Mouse (Mus musculus) embryonic facial prominence, embryonic 10.5 days (tissue): ENCODE measurements around the gene Ckap4. TPM values are rescaled to one million over a fixed set of nuclear protein-coding genes. Genes with fewer than 3 reads are reported as not detected.
A peak's percentile ranks its signal among the peaks of the same experiment; 100 is the strongest.

Experiments used
- DNase-seq: peaks from one replicate; pipeline ENCODE4 v3.0.0-alpha.2; 2017; ENCODE audit warnings: low spot score
- H3K27ac ChIP-seq: fragments of 300-500 bp; sonication (generic); replicated peaks from 2 replicates; pipeline ENCODE4 v1.5.1; 2016; ENCODE audit warnings: mild to moderate bottlenecking
- H3K27me3 ChIP-seq: fragments of 300-500 bp; sonication (generic); replicated peaks from 2 replicates; pipeline ENCODE4 v1.6.1; 2016; ENCODE audit warnings: low read depth, mild to moderate bottlenecking; ENCODE audit not compliant: poor library complexity, severe bottlenecking
- H3K36me3 ChIP-seq: fragments of 300-500 bp; sonication (generic); replicated peaks from 2 replicates; pipeline ENCODE4 v1.6.1; 2016; ENCODE audit warnings: mild to moderate bottlenecking, moderate library complexity
- H3K4me1 ChIP-seq: fragments of 300-500 bp; sonication (generic); 2 replicates; pipeline ENCODE4 v1.6.1; 2016
- H3K4me3 ChIP-seq: fragments of 300-500 bp; sonication (generic); 2 replicates; pipeline ENCODE4 v1.5.1; 2016; ENCODE audit warnings: mild to moderate bottlenecking, moderate library complexity
- H3K9me3 ChIP-seq: fragments of 300-500 bp; sonication (generic); 2 replicates; pipeline ENCODE4 v1.6.1; 2016; ENCODE audit warnings: mild to moderate bottlenecking
- WGBS: fragments of 180-500 bp; shearing (Covaris S2); methylation state at CpG from one replicate; pipeline ENCODE4 v1.1.7; 2016; 5-methylcytosine and 5-hydroxymethylcytosine counted together
- polyA plus RNA-seq: library from polyadenylated mRNA; unstranded; fragments of >200 nt; fragmentation: Nextera tagmentation; extraction: Ambion mirVana; gene quantifications from 2 replicates; pipeline ENCODE4 v1.2.1, GENCODE M21; 2016

The Ckap4 gene
- polyA plus RNA-seq, result 61.2 and 61.5 TPM in 2 replicates

GRCm38 (mm10) chr10:84533912-84534671 is at the start of gene Ckap4:
TSS of gene Ckap4 (minus strand) at chr10:84534062.
- no peaks in the 10 kb centered on the region for H3K27me3 ChIP-seq
- DNase-seq, result peak; percentile 88
- H3K36me3 ChIP-seq, result peaks cover 30% of the 10 kb centered on the region
- under 1% methylated on average over 63 of the region's 64 CpGs for WGBS
- no peaks in the 10 kb centered on the region for H3K9me3 ChIP-seq
- peaks cover 43% of the 10 kb centered on the region for H3K4me1 ChIP-seq
- peak within 1 kb of the TSS; percentile 99 for H3K27ac ChIP-seq
- H3K4me3 ChIP-seq, result peak within 1 kb of the TSS; percentile 95

GRCm38 (mm10) chr10:84582236-84582635 is 48.4 kb upstream of the Ckap4 start:
- Histone ChIP-seq H3K4me1 (peaks cover 14% of the 10 kb centered on the region), H3K27me3 (peaks cover 19% of the 10 kb centered on the region), H3K36me3 (no peaks in the 10 kb centered on the region), H3K9me3 (no peaks in the 10 kb centered on the region), H3K4me3 (no peak overlapping the region), H3K27ac (no peak overlapping the region)
- 85% methylated on average over 7 of the region's 7 CpGs for WGBS
- DNase-seq, result no peak

DNA sequence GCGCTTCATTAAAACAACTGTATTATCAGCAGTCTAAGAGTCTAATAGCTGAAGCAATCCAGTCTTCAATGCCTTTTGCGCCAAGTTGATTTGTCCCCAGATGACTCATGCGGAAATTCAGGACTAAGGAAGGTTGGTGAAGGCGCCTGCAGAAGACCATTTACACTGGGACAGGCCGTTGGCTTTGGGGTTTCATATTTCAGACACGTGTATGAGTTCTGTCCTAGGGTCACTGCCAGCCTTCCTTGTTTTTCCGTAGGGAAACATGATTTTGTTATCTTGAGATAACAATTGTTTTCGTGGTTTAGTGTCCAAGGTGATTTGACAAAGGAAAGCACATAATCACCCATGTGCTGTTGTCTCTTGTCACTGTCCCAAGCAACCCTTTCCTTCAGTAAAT is 47.3 kb upstream of the Ckap4 start:
- Histone ChIP-seq H3K27ac (no peak overlapping the region), H3K4me3 (no peak overlapping the region), H3K4me1 (peaks cover 18% of the 10 kb centered on the region), H3K27me3 (peaks cover 19% of the 10 kb centered on the region), H3K9me3 (no peaks in the 10 kb centered on the region), H3K36me3 (no peaks in the 10 kb centered on the region)
- no peak for DNase-seq
- WGBS, result 71% methylated on average over 8 of the region's 8 CpGs

- Histone ChIP-seq H3K27ac (no peak overlapping the region), H3K4me1 (peaks cover 17% of the 10 kb centered on the region), H3K36me3 (no peaks in the 10 kb centered on the region), H3K4me3 (no peak overlapping the region), H3K27me3 (peaks cover 23% of the 10 kb centered on the region), H3K9me3 (no peaks in the 10 kb centered on the region)
- 84% methylated on average over 2 of the region's 2 CpGs for WGBS
- no peak for DNase-seq
These were observed 45.7 kb upstream of the Ckap4 start for GRCm38 (mm10) chr10:84579527-84579926.

DNA sequence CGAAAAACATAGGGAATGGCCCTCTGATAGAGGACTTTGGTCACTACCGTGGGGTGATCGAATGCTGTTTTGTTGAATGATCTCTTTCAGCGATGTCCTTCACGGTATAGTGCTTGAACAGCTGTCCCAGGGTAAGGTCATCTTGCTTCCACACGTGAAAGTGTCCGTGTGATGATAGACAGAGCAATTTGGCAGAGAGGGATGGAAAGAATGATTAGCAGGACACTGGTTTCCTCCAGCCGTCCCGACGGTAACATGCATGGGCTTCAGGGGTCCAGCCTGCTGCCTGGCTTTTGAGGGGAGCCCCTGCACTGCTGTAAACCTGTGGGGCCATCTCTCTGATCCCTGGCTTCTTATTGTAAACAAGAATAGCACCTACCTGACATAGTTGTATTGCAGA is 44.9 kb upstream of the Ckap4 start:
- Histone ChIP-seq H3K9me3 (no peaks in the 10 kb centered on the region), H3K4me1 (peaks cover 17% of the 10 kb centered on the region), H3K27ac (no peak overlapping the region), H3K27me3 (peaks cover 26% of the 10 kb centered on the region), H3K36me3 (no peaks in the 10 kb centered on the region), H3K4me3 (no peak overlapping the region)
- DNase-seq, result no peak
- WGBS, result 83% methylated on average over 10 of the region's 10 CpGs

GRCm38 (mm10) chr10:84577071-84577727 is 43.3 kb upstream of the Ckap4 start:
- Histone ChIP-seq H3K9me3 (no peaks in the 10 kb centered on the region), H3K27me3 (peaks cover 26% of the 10 kb centered on the region), H3K4me3 (peak overlapping the region; percentile 90), H3K36me3 (no peaks in the 10 kb centered on the region), H3K27ac (peak overlapping the region; percentile 95), H3K4me1 (peaks cover 17% of the 10 kb centered on the region)
- WGBS, result 5% methylated on average over 38 of the region's 38 CpGs
- DNase-seq, result peak; percentile 68

- under 1% methylated on average over 46 of the region's 46 CpGs for WGBS
- peak within 1 kb of the TSS; percentile 90 for H3K4me3 ChIP-seq
- H3K4me1 ChIP-seq, result peaks cover 17% of the 10 kb centered on the region
- no peaks in the 10 kb centered on the region for H3K36me3 ChIP-seq
- peaks cover 26% of the 10 kb centered on the region for H3K27me3 ChIP-seq
- H3K27ac ChIP-seq, result peak within 1 kb of the TSS; percentile 95
- peak; percentile 93 for DNase-seq
- no peaks in the 10 kb centered on the region for H3K9me3 ChIP-seq
These were observed 42.7 kb upstream of the Ckap4 start, which contains the start of gene Tcp11l2 for GRCm38 (mm10) chr10:84576395-84577070. TSS of gene Tcp11l2 (plus strand) at chr10:84576626.

DNA sequence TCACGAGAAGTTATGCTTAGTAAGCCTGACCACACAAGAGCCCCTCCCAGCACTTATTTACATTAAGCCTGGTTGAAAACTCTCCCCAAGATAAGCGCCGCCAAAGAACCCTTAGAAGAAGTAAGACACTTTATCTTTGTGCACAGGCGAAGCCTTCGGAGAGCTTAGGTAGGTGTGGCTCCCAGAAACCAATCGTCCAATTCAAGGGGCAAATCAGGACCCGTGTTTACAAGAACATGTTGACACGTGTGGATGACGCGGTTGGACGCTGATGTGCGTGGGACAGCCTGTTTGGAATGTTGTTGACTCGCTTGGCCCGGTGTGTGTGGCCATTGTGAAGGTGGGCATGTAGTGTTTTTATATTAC is 42.1 kb upstream of the Ckap4 start:
- WGBS, result under 1% methylated on average over 14 of the region's 14 CpGs
- Histone ChIP-seq H3K9me3 (no peaks in the 10 kb centered on the region), H3K4me3 (peak overlapping the region; percentile 90), H3K36me3 (no peaks in the 10 kb centered on the region), H3K27ac (peak overlapping the region; percentile 95), H3K4me1 (peaks cover 17% of the 10 kb centered on the region), H3K27me3 (peaks cover 26% of the 10 kb centered on the region)
- DNase-seq, result no peak

GRCm38 (mm10) chr10:84573671-84574420 is 40.0 kb upstream of the Ckap4 start:
- H3K4me1 ChIP-seq, result peaks cover 17% of the 10 kb centered on the region
- H3K36me3 ChIP-seq, result no peaks in the 10 kb centered on the region
- no peak overlapping the region for H3K27ac ChIP-seq
- WGBS, result 70% methylated on average over 5 of the region's 5 CpGs
- peaks cover 21% of the 10 kb centered on the region for H3K27me3 ChIP-seq
- H3K9me3 ChIP-seq, result no peaks in the 10 kb centered on the region
- DNase-seq, result no peak
- H3K4me3 ChIP-seq, result no peak overlapping the region

DNA sequence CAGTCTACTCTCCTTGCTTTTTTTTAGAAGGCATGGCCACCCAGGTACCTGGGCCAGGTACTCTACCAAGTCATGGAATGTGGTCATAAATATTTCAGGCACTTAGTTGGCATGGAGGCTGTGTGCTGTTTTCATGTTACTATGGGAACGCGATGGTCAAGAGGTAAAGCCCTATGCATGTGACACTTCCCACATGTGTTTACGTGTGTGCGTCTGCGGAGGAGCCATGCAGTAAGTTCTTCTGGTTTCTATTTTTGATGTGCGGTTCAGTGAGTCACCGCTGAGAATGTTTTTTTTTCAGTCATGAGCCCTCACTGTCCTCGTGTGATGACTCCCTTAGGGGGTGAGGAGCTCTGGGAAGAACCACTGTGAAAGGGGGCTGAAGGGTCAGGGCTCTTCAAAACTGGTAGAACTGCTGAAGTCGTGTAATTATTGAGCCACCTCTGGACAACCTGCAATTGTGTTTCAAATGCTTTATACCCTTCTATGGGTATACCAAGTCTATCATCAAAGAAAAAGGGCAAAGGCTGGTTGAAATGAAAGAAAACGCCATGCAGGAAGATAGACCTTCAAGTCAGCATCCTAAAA is 37.3 kb upstream of the Ckap4 start:
- WGBS, result 86% methylated on average over 10 of the region's 10 CpGs
- no peak for DNase-seq

DNA sequence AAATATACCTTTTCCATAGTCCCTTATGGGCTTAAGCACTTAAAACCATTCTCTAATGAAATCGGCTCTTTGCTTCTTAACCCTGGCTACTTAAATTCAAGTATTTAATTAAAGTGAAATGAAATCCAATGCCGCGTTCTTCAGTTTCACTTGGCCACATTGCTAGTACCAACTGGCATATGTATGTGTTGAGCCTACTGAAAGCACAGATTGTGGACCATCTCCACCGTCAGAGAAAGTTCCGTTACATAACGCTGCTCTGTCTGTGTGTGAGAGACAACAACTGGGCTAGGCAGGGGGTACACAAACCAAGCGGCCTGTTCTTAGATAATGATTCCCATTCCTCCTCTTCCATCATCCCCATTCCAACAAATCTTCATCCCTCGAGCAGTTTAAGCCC is 30.6 kb upstream of the Ckap4 start:
- no peaks in the 10 kb centered on the region for H3K36me3 ChIP-seq
- H3K4me3 ChIP-seq, result no peak overlapping the region
- H3K9me3 ChIP-seq, result no peaks in the 10 kb centered on the region
- H3K27ac ChIP-seq, result no peak overlapping the region
- WGBS, result 83% methylated on average over 8 of the region's 8 CpGs
- DNase-seq, result no peak
- H3K27me3 ChIP-seq, result peaks cover 6% of the 10 kb centered on the region
- H3K4me1 ChIP-seq, result peaks cover 15% of the 10 kb centered on the region

More for the DNA sequence above, 37.3 kb upstream of the Ckap4 start:
- H3K27ac ChIP-seq, result no peak overlapping the region
- peaks cover 13% of the 10 kb centered on the region for H3K27me3 ChIP-seq
- peaks cover 3% of the 10 kb centered on the region; the same call in 1 of the 2 replicates for H3K4me1 ChIP-seq
- no peaks in the 10 kb centered on the region for H3K9me3 ChIP-seq
- no peak overlapping the region for H3K4me3 ChIP-seq
- H3K36me3 ChIP-seq, result no peaks in the 10 kb centered on the region
